Mouse (Mus musculus) splenic B cell, adult 2 months (primary cell): ENCODE measurements around the gene Mfsd14a.

ENCODE experiments used
- DNase-seq: peaks from one replicate; pipeline ENCODE4 v3.0.0-alpha.2; 2011; ENCODE audit warnings: low read depth, low spot score
- H3K27me3 ChIP-seq: 2 replicates; pipeline ENCODE4 v1.6.1; 2012; ENCODE audit warnings: mild to moderate bottlenecking, low read length, moderate library complexity, mixed read lengths; ENCODE audit not compliant: control insufficient read depth, poor library complexity, insufficient read depth, severe bottlenecking
- H3K36me3 ChIP-seq: 2 replicates; pipeline ENCODE4 v1.6.1; 2012; ENCODE audit warnings: mild to moderate bottlenecking, low read length, moderate library complexity, mixed read lengths; ENCODE audit not compliant: control insufficient read depth, poor library complexity, insufficient read depth, severe bottlenecking

The Mfsd14a gene

GRCm38 (mm10) chr3:116599705-116600104 lies 62.8 kb downstream of the Mfsd14a start:
- no peak for DNase-seq
- H3K27me3 ChIP-seq: no peaks in the 10 kb centered on the region
- no peaks in the 10 kb centered on the region for H3K36me3 ChIP-seq

GRCm38 (mm10) chr3:116595603-116595991 lies 66.9 kb downstream of the Mfsd14a start:
- no peak for DNase-seq
- Histone ChIP-seq H3K36me3 (peaks cover 5% of the 10 kb centered on the region), H3K27me3 (no peaks in the 10 kb centered on the region)

GRCm38 (mm10) chr3:116594728-116595602 lies 67.5 kb downstream of the Mfsd14a start, which contains the start of gene Sass6:
Sass6 (plus strand) TSS chr3:116594982.
- Histone ChIP-seq H3K36me3 (peaks cover 5% of the 10 kb centered on the region), H3K27me3 (no peaks in the 10 kb centered on the region)
- peak; percentile 98 for DNase-seq

GRCm38 (mm10) chr3:116594076-116594727 lies 68.3 kb downstream of the Mfsd14a start:
- H3K36me3 ChIP-seq: peaks cover 8% of the 10 kb centered on the region
- no peak for DNase-seq

GRCm38 (mm10) chr3:116582201-116582600 lies 80.3 kb downstream of the Mfsd14a start:
- Histone ChIP-seq H3K36me3 (peaks cover 11% of the 10 kb centered on the region; the same call in 1 of the 2 replicates), H3K27me3 (no peaks in the 10 kb centered on the region)
- DNase-seq: no peak

More at GRCm38 (mm10) chr3:116594076-116594727, 68.3 kb downstream of the Mfsd14a start:
- H3K27me3 ChIP-seq: no peaks in the 10 kb centered on the region
